Mouse (Mus musculus): ENCODE data around the gene Nmnat2.

DNA sequence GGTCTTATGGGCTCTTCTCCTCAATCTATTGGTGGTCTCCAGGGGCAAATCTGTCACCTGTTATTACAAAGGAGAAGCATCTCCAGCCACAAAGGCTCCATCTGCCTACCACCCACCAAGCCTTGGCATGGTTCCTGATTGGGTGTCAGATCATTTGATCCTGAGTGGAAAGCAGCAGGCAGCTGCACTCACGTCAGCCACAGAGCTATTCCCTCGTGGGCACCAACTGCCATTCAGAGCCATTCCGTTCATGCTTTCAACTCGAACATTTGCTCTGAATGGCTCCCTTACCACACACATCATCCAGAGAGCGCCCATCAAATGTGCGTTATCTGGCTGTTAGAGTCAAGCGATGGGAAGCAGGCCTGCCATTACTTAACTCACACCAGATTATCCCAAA lies 153.1 kb downstream of the Nmnat2 start:
- no peak for TF ChIP-seq POLR2A (IDR thresholded peaks at IDR 0.05; ENCODE audit: control insufficient read depth, low read depth, low read length)
- TF ChIP-seq CTCF (IDR thresholded peaks at IDR 0.05; ENCODE audit: control insufficient read depth, insufficient read depth, insufficient replicate concordance, low read depth, low read length) = no peak

All from testis, adult 2 months (tissue).